Mouse (Mus musculus) MEL (cell line): ENCODE measurements around the gene Rgma. TPM values are rescaled to one million over a fixed set of nuclear protein-coding genes. Genes with fewer than 3 reads are reported as not detected.

Experiments used
- DNase-seq: peaks from one replicate; pipeline ENCODE4 v3.0.0; 2011; ENCODE audit warnings: low read depth, low spot score
- H3K27ac ChIP-seq: 2 replicates; pipeline ENCODE4 v1.5.1; 2012; ENCODE audit warnings: low read depth, mild to moderate bottlenecking, control low read depth, low read length, moderate library complexity; ENCODE audit not compliant: control insufficient read depth
- H3K27me3 ChIP-seq, 2 experiments: fragments of 150-350 bp in 1 of 2; sonication (generic) in 1 of 2; 2 replicates each; pipeline ENCODE4 v1.6.1; 2012; ENCODE audit warnings: low read length in 2 of 2, mild to moderate bottlenecking in 2 of 2, improper control_type of control experiment in 1 of 2, moderate library complexity in 1 of 2; ENCODE audit not compliant: insufficient read depth in 2 of 2, control insufficient read depth in 1 of 2
- H3K36me3 ChIP-seq, 2 experiments: 2 replicates each; pipeline ENCODE4 v1.6.1; 2012 to 2014; ENCODE audit warnings: low read length in 2 of 2, improper control_type of control experiment in 1 of 2, inconsistent platforms in 1 of 2, mild to moderate bottlenecking in 1 of 2; ENCODE audit not compliant: insufficient read depth in 2 of 2, control insufficient read depth in 1 of 2
- H3K4me1 ChIP-seq, 2 experiments: fragments of 150-350 bp in 1 of 2; sonication (generic) in 1 of 2; 2 replicates each; pipeline ENCODE4 v1.6.1; 2012; ENCODE audit warnings: low read length in 2 of 2, improper control_type of control experiment in 1 of 2, mild to moderate bottlenecking in 1 of 2; ENCODE audit not compliant: insufficient read depth in 2 of 2, control insufficient read depth in 1 of 2
- H3K4me3 ChIP-seq, 2 experiments: fragments of 150-350 bp in 1 of 2; sonication (generic) in 1 of 2; 2 replicates each; pipeline ENCODE4 v1.5.1; 2012; ENCODE audit warnings: low read depth in 2 of 2, low read length in 2 of 2, mild to moderate bottlenecking in 2 of 2, moderate library complexity in 2 of 2, control low read depth in 1 of 2, improper control_type of control experiment in 1 of 2; ENCODE audit not compliant: control insufficient read depth in 1 of 2, insufficient read depth in 1 of 2
- H3K79me2 ChIP-seq: 2 replicates; pipeline ENCODE4 v1.6.1; 2012; ENCODE audit warnings: mild to moderate bottlenecking, low read length, moderate library complexity; ENCODE audit not compliant: control insufficient read depth, poor library complexity, insufficient read depth
- H3K9ac ChIP-seq: 2 replicates; pipeline ENCODE4 v1.6.1; 2012; ENCODE audit warnings: low read depth, mild to moderate bottlenecking, control low read depth, low read length, moderate library complexity; ENCODE audit not compliant: control insufficient read depth, poor library complexity, severe bottlenecking
- H3K9me3 ChIP-seq: fragments of 150-350 bp; sonication (generic); replicated peaks from 2 replicates; pipeline ENCODE4 v1.6.1; 2012; ENCODE audit warnings: mild to moderate bottlenecking, low read length, improper control_type of control experiment, moderate library complexity; ENCODE audit not compliant: insufficient read depth
- CHD1 ChIP-seq: IDR thresholded peaks from 2 replicates; pipeline ENCODE4 v1.6.1; 2012; ENCODE audit warnings: low read depth, mild to moderate bottlenecking, inconsistent platforms, low read length, improper control_type of control experiment
- CTCF ChIP-seq, 3 experiments: IDR thresholded peaks in 2 of 3; conservative IDR thresholded peaks in 1 of 3; 2 replicates each; pipeline ENCODE4 v1.5.1; 2011 to 2012; ENCODE audit warnings: low read length in 3 of 3, low read depth in 2 of 3, mild to moderate bottlenecking in 2 of 3, improper control_type of control experiment in 1 of 3, inconsistent platforms in 1 of 3, mixed read lengths in 1 of 3, moderate library complexity in 1 of 3; ENCODE audit not compliant: control insufficient read depth in 1 of 3, insufficient read depth in 1 of 3, poor library complexity in 1 of 3, severe bottlenecking in 1 of 3
- E2F4 ChIP-seq: IDR thresholded peaks from 2 replicates; pipeline ENCODE4 v1.6.1; 2011; ENCODE audit warnings: low read depth, low read length, improper control_type of control experiment, borderline replicate concordance
- EP300 ChIP-seq, 2 experiments: IDR thresholded peaks; 2 replicates each; pipeline ENCODE4 v1.6.1; 2011; ENCODE audit warnings: improper control_type of control experiment in 2 of 2, low read length in 2 of 2, low read depth in 1 of 2, mild to moderate bottlenecking in 1 of 2
- GABPA ChIP-seq: IDR thresholded peaks from 2 replicates; pipeline ENCODE4 v1.6.1; 2012; ENCODE audit warnings: low read depth, mild to moderate bottlenecking, inconsistent platforms, low read length, improper control_type of control experiment, moderate library complexity
- GATA1 ChIP-seq: IDR thresholded peaks from 2 replicates; pipeline ENCODE4 v1.6.1; 2011; ENCODE audit warnings: low read depth, low read length, improper control_type of control experiment
- HCFC1 ChIP-seq: IDR thresholded peaks from 2 replicates; pipeline ENCODE4 v1.6.1; 2012; ENCODE audit warnings: low read depth, mild to moderate bottlenecking, inconsistent platforms, low read length, improper control_type of control experiment, moderate library complexity
- KAT2A ChIP-seq: conservative IDR thresholded peaks from 2 replicates; pipeline ENCODE4 v1.6.1; 2012; ENCODE audit warnings: low read depth, low read length, improper control_type of control experiment, inconsistent platforms
- NRF1 ChIP-seq: IDR thresholded peaks from 2 replicates; pipeline ENCODE4 v1.6.1; 2014; ENCODE audit warnings: low read depth, mild to moderate bottlenecking, inconsistent platforms, low read length, improper control_type of control experiment, moderate library complexity; ENCODE audit not compliant: poor library complexity, insufficient read depth, severe bottlenecking
- POLR2A ChIP-seq, 2 experiments: IDR thresholded peaks; 2 replicates each; pipeline ENCODE4 v1.6.1; 2011 to 2012; ENCODE audit warnings: low read length in 2 of 2, mild to moderate bottlenecking in 2 of 2, control low read depth in 1 of 2, improper control_type of control experiment in 1 of 2, low read depth in 1 of 2, moderate library complexity in 1 of 2; ENCODE audit not compliant: control insufficient read depth in 1 of 2, insufficient read depth in 1 of 2, poor library complexity in 1 of 2
- POLR2AphosphoS2 ChIP-seq: IDR thresholded peaks from 2 replicates; pipeline ENCODE4 v1.6.1; 2011; ENCODE audit warnings: low read length, improper control_type of control experiment
- POLR2AphosphoS5 ChIP-seq: IDR thresholded peaks from 2 replicates; pipeline ENCODE4 v1.6.1; 2012; ENCODE audit warnings: low read depth, borderline replicate concordance, mild to moderate bottlenecking, inconsistent platforms, low read length, moderate library complexity, mixed read lengths
- RAD21 ChIP-seq: IDR thresholded peaks from 2 replicates; pipeline ENCODE4 v1.6.1; 2011; ENCODE audit warnings: mild to moderate bottlenecking, low read depth, low read length, improper control_type of control experiment
- RCOR1 ChIP-seq: IDR thresholded peaks from 2 replicates; pipeline ENCODE4 v1.6.1; 2012; ENCODE audit warnings: low read depth, mild to moderate bottlenecking, inconsistent platforms, low read length, improper control_type of control experiment
- SIN3A ChIP-seq: IDR thresholded peaks from 2 replicates; pipeline ENCODE4 v1.6.1; 2012; ENCODE audit warnings: low read length, improper control_type of control experiment, inconsistent platforms
- SMC3 ChIP-seq: IDR thresholded peaks from 2 replicates; pipeline ENCODE4 v1.6.1; 2011; ENCODE audit warnings: low read depth, low read length, improper control_type of control experiment
- TAL1 ChIP-seq: IDR thresholded peaks from 2 replicates; pipeline ENCODE4 v1.6.1; 2012; ENCODE audit warnings: mild to moderate bottlenecking, inconsistent platforms, low read length, moderate library complexity, mixed read lengths
- TCF12 ChIP-seq: IDR thresholded peaks from 2 replicates; pipeline ENCODE4 v1.6.1; 2014; ENCODE audit warnings: low read depth, mild to moderate bottlenecking, inconsistent platforms, low read length, improper control_type of control experiment, moderate library complexity
- UBTF ChIP-seq: IDR thresholded peaks from 2 replicates; pipeline ENCODE4 v1.6.1; 2012; ENCODE audit warnings: low read depth, mild to moderate bottlenecking, inconsistent platforms, low read length, improper control_type of control experiment, moderate library complexity, borderline replicate concordance; ENCODE audit not compliant: insufficient read depth
- USF1 ChIP-seq: IDR thresholded peaks from 2 replicates; pipeline ENCODE4 v1.6.1; 2014; ENCODE audit warnings: low read depth, mild to moderate bottlenecking, inconsistent platforms, low read length, improper control_type of control experiment, moderate library complexity
- USF2 ChIP-seq, 2 experiments: IDR thresholded peaks; 2 replicates each; pipeline ENCODE4 v1.6.1; 2011 to 2012; ENCODE audit warnings: improper control_type of control experiment in 2 of 2, low read length in 2 of 2, borderline replicate concordance in 1 of 2, inconsistent platforms in 1 of 2, low read depth in 1 of 2, mild to moderate bottlenecking in 1 of 2; ENCODE audit not compliant: insufficient read depth in 1 of 2
- ZMIZ1 ChIP-seq: IDR thresholded peaks from 2 replicates; pipeline ENCODE4 v1.6.1; 2012; ENCODE audit warnings: low read depth, mild to moderate bottlenecking, inconsistent platforms, low read length, improper control_type of control experiment, moderate library complexity
- polyA plus RNA-seq, 2 experiments: library from polyadenylated mRNA; stranded (reverse) in 1 of 2; unstranded in 1 of 2; fragments of >175 nt in 1 of 2; fragments of >200 nt in 1 of 2; gene quantifications; 2 replicates each; pipeline versions ENCODE4 v1.2.1 to v1.2.4; 2012; ENCODE audit warnings: low replicate concordance in 2 of 2, low read depth in 1 of 2; ENCODE audit not compliant: insufficient read length in 2 of 2, insufficient read depth in 1 of 2, missing spikeins in 1 of 2
- total RNA-seq: library from RNA; depleted of rRNA; stranded (reverse); fragments of 300-350 nt; gene quantifications from 2 replicates; pipeline ENCODE4 v1.2.3, GENCODE M21; 2012

The Rgma gene
- total and polyA plus RNA-seq, 3 experiments, result not detected

DNA sequence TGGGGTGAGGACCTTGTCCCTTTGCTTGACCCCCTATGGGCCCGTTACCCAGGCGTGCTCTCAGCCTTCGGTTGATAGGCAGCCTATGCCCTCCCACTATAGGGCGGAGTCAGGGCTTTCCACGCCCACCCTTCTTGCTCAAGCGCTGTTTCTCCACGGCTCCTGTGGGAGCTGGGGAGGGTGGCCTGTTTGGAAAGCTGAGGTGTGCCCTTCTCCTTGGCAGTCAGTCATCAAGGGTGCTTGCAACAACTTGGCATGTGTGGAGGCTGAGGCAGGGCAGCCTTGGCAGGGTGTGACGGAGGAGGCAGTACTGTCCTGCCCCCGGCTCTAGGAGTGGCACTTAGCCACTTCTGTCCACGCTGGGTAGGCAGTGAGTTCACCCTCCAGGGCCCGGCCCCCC is 23.0 kb downstream of the Rgma start:
- no peak for DNase-seq
- H3K79me2 ChIP-seq, result no peaks in the 10 kb centered on the region
- no peak overlapping the region for H3K27ac ChIP-seq
- H3K9me3 ChIP-seq, result no peaks in the 10 kb centered on the region
- H3K27me3 ChIP-seq, result no peaks in the 10 kb centered on the region
- no peak overlapping the region for H3K4me3 ChIP-seq
- no peak overlapping the region for H3K9ac ChIP-seq
- H3K4me1 ChIP-seq, result no peaks in the 10 kb centered on the region
- no peaks in the 10 kb centered on the region for H3K36me3 ChIP-seq
- no peak for TF ChIP-seq CTCF (IDR thresholded peaks at IDR 0.05 in 2 of 3, conservative IDR thresholded peaks at IDR 0.05 in 1 of 3; ENCODE audit: control insufficient read depth in 1 of 3, insufficient read depth in 1 of 3, low read depth in 2 of 3, low read length in 3 of 3, poor library complexity in 1 of 3, severe bottlenecking in 1 of 3)
- TF ChIP-seq UBTF, result no peak
- no peak for TF ChIP-seq ZMIZ1
- TF ChIP-seq HCFC1, result no peak
- no peak for TF ChIP-seq USF2 (IDR thresholded peaks at IDR 0.05; ENCODE audit: borderline replicate concordance in 1 of 2, insufficient read depth in 1 of 2, low read depth in 1 of 2, low read length in 2 of 2)
- TF ChIP-seq GABPA, result no peak
- no peak for TF ChIP-seq E2F4
- no peak for TF ChIP-seq SMC3
- TF ChIP-seq POLR2AphosphoS2, result no peak
- TF ChIP-seq USF1, result no peak
- TF ChIP-seq KAT2A, result no peak
- TF ChIP-seq POLR2AphosphoS5, result no peak
- TF ChIP-seq CHD1, result no peak
- TF ChIP-seq, all 39 proteins: peak for 0

DNA sequence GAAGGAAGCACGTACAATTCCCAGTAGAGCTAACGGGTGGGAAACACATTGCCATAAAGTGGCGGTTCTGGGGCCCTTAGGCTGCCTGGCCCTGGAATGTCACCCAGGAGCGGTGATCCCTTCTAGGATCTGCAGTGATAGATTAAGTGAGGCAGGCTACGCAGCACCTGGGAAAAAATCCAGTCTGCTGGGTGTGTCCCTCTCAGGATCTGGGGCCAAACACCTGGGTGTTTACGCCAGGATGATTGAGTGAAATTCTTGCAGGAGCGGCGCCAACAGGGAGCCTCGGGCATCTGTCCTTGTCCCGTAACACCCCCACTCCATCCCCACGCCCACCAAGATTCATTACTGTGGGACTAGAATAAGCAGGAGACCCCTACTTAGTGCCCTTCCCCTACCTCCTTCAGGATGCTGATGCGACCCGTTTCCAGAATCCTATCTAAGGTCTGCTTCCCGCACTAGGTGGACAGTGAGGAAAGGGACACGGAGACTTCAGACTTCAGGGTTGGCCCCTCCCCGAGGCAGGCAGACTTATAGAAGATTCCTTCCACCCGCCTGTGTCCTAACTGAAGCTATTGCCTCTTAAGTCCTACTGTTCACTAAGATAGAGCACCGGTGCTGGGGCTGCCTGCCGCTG is 23.6 kb downstream of the Rgma start:
- Histone ChIP-seq H3K36me3 (no peaks in the 10 kb centered on the region), H3K9ac (no peak overlapping the region), H3K27me3 (no peaks in the 10 kb centered on the region), H3K9me3 (no peaks in the 10 kb centered on the region), H3K27ac (no peak overlapping the region), H3K79me2 (no peaks in the 10 kb centered on the region), H3K4me1 (no peaks in the 10 kb centered on the region), H3K4me3 (no peak overlapping the region)
- DNase-seq, result no peak
- TF ChIP-seq HCFC1 (no peak), CTCF (IDR thresholded peaks at IDR 0.05 in 2 of 3, conservative IDR thresholded peaks at IDR 0.05 in 1 of 3; ENCODE audit: control insufficient read depth in 1 of 3, insufficient read depth in 1 of 3, low read depth in 2 of 3, low read length in 3 of 3, poor library complexity in 1 of 3, severe bottlenecking in 1 of 3) (no peak), EP300 (IDR thresholded peaks at IDR 0.05; ENCODE audit: low read depth in 1 of 2, low read length in 2 of 2) (no peak), POLR2AphosphoS2 (no peak), E2F4 (no peak), NRF1 (no peak), RAD21 (no peak), TAL1 (no peak), POLR2AphosphoS5 (no peak), SIN3A (no peak), TCF12 (no peak), POLR2A (IDR thresholded peaks at IDR 0.05; ENCODE audit: control insufficient read depth in 1 of 2, insufficient read depth in 1 of 2, low read depth in 1 of 2, low read length in 2 of 2, poor library complexity in 1 of 2) (no peak), GATA1 (no peak), GABPA (no peak), RCOR1 (no peak)
- TF ChIP-seq, all 39 proteins: peak for 0
